Comparison of ENCODE assay signal across 11 mouse cellular contexts in the genomic region with DNA sequence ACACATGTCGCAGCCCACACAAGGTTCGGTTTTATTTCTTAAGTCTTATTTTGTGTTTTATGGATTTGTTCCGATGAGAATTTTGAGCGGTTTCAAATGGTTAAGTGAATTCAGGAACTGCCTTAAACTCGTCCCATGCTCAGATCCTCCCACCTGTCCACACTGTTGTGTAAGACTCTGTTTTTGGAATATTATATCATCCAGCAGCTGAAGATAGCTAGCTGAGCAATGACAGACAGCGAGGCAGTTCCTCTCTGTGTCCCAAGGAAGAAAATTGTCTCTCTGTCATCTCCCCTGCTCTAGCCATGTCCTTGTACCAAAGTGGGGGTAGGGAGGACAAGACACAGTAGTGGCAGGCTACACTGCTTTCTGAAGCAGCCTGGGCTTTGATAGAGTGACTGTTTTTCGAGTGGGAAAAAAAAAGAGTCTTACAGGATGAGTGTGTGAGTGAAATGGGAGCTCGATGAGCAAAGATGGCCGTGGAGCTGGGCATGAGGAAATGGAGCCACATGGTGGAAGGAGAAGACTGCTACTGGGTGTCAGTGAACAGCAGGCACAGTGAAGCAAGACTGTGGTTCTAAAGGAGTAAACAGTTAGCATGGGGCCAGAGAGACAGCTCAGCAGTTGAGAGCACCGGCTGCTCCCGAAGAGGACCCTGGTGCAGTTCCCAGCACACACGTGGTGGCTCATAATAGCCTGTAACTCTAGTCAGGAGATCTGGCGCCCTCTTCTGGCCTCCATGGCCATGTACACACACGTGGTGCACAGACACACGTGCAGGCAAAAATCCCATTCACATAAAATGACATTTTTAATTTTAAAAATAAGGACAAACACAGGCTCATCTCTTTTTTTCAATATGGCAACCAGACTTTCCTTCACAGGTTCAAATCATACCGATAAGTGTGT. TPM values are rescaled to one million over a fixed set of nuclear protein-coding genes. Genes with fewer than 3 reads are reported as not detected.
A peak's percentile ranks its signal among the peaks of the same experiment; 100 is the strongest.
DNase-seq lines count a peak whose midpoint lies in the region; ATAC-seq and TF ChIP-seq lines count a peak whose summit lies in the region.
"Had no signal": no experiment of that assay in that cellular context is flagged by ENCODE, and none has a peak within 500 bp of the region (broad histone marks: within the 10 kb centered on the region; RNA-seq: fewer than 3 reads in every experiment).

No protein-coding gene starts in this region.

- WGBS in heart, postnatal 0 days = 78% methylated on average over 16 of the region's 16 CpGs

- intact Hi-C loops in heart, postnatal 14 days (cut with DNase I) = no loop called here
- intact Hi-C loops in left cerebral cortex, adult 2 months (cut with DNase I) = no loop called here

- H3K27me3 ChIP-seq in heart, postnatal 0 days (ENCODE audit: control insufficient read depth, insufficient read depth, low read length) = no peaks in the 10 kb centered on the region

- H3K4me1 ChIP-seq in heart, postnatal 0 days (ENCODE audit: control insufficient read depth, insufficient read depth) = no peaks in the 10 kb centered on the region

- no peaks in the 10 kb centered on the region for H3K36me3 ChIP-seq in heart, postnatal 0 days (replicated peaks; ENCODE audit: control insufficient read depth, insufficient read depth, low read length)

- no peak for TF ChIP-seq EP300 in heart, postnatal 0 days (IDR thresholded peaks at IDR 0.05; ENCODE audit: low read depth)

- 0 out of 2 replicates have a peak, but pooled peaks have one; percentile 36 for ATAC-seq in heart, postnatal 0 days (ENCODE audit: insufficient read depth, low read depth)
- ATAC-seq: forebrain, embryonic 16.5 days had no signal

- H3K4me2 ChIP-seq in heart, postnatal 0 days (ENCODE audit: low read depth, low read length) = no peak overlapping the region

- H3K4me3 ChIP-seq in heart, postnatal 0 days (ENCODE audit: low read depth, low read length) = no peak overlapping the region
- H3K4me3 ChIP-seq in left cerebral cortex, adult 2 months = no peak overlapping the region

- peaks cover 4% of the 10 kb centered on the region; the same call in 1 of the 2 replicates for H3K9me3 ChIP-seq in heart, postnatal 0 days (replicated peaks; ENCODE audit: control insufficient read depth, low read length)

- no peak overlapping the region for H3K9ac ChIP-seq in heart, postnatal 0 days (replicated peaks; ENCODE audit: low read depth, low read length)

- DNase-seq in heart, postnatal 0 days (ENCODE audit: low spot score) = no peak
- no peak for DNase-seq in heart, postnatal 14 days
- DNase-seq in right cerebral cortex, adult 18-20 months = peak; percentile 72
- no peak for DNase-seq in right cerebral cortex, postnatal 4 days
- DNase-seq in left cerebral cortex, adult 2 months (ENCODE audit: extremely low spot score in 1 of 2, low spot score in 2 of 2) = peak; percentile 21 to 23
- DNase-seq in telencephalon, adult 2 months (ENCODE audit: low read depth, low spot score) = peak; percentile 85
- DNase-seq in ovary, postnatal 14 days (ENCODE audit: low spot score) = no peak
- DNase-seq: kidney, postnatal 14 days; spleen, adult 18-20 months; thymus, postnatal 4 days had no signal

- no peak for TF ChIP-seq CTCF in heart, postnatal 0 days (IDR thresholded peaks at IDR 0.05; ENCODE audit: low read depth)
- peak; percentile 17 for TF ChIP-seq CTCF in left cerebral cortex, adult 2 months (IDR thresholded peaks at IDR 0.05)

- 0 out of 2 replicates have a peak overlapping the region, but pooled peaks have one; percentile 17 for H3K27ac ChIP-seq in heart, postnatal 0 days (ENCODE audit: low read depth)
- H3K27ac ChIP-seq in left cerebral cortex, adult 2 months = peak overlapping the region; percentile 75

RNA-seq across cellular contexts. Expression of a gene that starts 27.5 kb away (rescaled TPM):
- total RNA-seq in heart, postnatal 0 days (2014; rRNA removed; ENCODE audit: low replicate concordance) = 1.1 and 3.9 TPM in 2 replicates
- 5.8 and 7.5 TPM in 2 replicates for polyA plus RNA-seq in heart, postnatal 0 days (2015; fragmentation: Nextera tagmentation; extraction: Ambion mirVana)
- total RNA-seq in heart, postnatal 14 days (2021) = 1 to 10 TPM; 9.0 to 9.3 TPM
- 10 to 100 TPM; 52.5 to 54.7 TPM for total RNA-seq in left cerebral cortex, adult 2 months (2021)

RNA-seq across cellular contexts. Expression of a gene that starts 31.5 kb away (rescaled TPM):
- 31.9 and 50.1 TPM in 2 replicates for total RNA-seq in heart, postnatal 0 days (2014; rRNA removed; ENCODE audit: low replicate concordance)
- 36.9 and 38.2 TPM in 2 replicates for polyA plus RNA-seq in heart, postnatal 0 days (2015; fragmentation: Nextera tagmentation; extraction: Ambion mirVana)
- 10 to 100 TPM; 66.6 to 73.7 TPM for total RNA-seq in heart, postnatal 14 days (2021)
- 100 to 1,000 TPM; 117 to 141 TPM for total RNA-seq in left cerebral cortex, adult 2 months (2021)

Comparison
In these comparisons a context has a peak if more than half of its experiments do, and no peak if none do; other contexts are left out.
1. DNase-seq: peak in right cerebral cortex, adult 18-20 months (single experiment), left cerebral cortex, adult 2 months (2 of 2) and telencephalon, adult 2 months (single experiment); none in heart, postnatal 0 days (single experiment), heart, postnatal 14 days (0 of 2), right cerebral cortex, postnatal 4 days (single experiment) and ovary, postnatal 14 days (single experiment).
2. RNA of a gene that starts 27.5 kb away (total RNA-seq): 52.5 to 54.7 TPM in left cerebral cortex, adult 2 months; 9.0 to 9.3 TPM in heart, postnatal 14 days and 1.1 to 3.9 TPM in heart, postnatal 0 days; every median in the first group is over 4 times any median in the second.